Mouse (Mus musculus) liver, adult 10 weeks (tissue): ENCODE measurements around the gene Olfr1133. TPM values are rescaled to one million over a fixed set of nuclear protein-coding genes. Genes with fewer than 3 reads are reported as not detected.

Experiments
- polyA plus RNA-seq: library from polyadenylated mRNA; stranded (reverse); fragments of 350-450 nt; fragmentation: Illumina TruSeq; extraction: RNeasy Lipid Tissue Mini Kit (QIAGEN cat#74804); gene quantifications from one replicate; pipeline ENCODE4 v1.2.3, GENCODE M21; 2014; ENCODE audit warnings: low read depth, low replicate concordance

The Olfr1133 gene
- not detected for polyA plus RNA-seq

DNA sequence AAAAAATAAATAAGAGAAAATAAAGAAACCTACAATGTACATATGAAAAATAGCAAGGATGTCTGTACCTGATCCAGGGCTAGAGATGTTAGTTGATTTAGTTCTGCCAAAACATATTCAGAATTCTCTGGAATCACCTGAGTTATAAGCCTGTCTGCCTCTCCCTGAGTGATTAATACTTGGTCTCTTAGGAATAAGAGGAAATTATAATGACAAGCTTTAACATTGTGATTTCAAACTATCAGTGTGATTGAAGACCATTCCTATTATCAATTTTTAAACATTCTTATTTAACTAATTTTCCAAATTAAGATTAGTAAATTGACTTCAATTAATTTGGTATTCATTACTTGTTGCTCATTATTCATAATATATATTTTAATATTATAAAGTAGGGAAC is at the start of gene Olfr1133:
Olfr1133 (minus strand) TSS at position 101 of the 400 bp plus-strand sequence.

DNA sequence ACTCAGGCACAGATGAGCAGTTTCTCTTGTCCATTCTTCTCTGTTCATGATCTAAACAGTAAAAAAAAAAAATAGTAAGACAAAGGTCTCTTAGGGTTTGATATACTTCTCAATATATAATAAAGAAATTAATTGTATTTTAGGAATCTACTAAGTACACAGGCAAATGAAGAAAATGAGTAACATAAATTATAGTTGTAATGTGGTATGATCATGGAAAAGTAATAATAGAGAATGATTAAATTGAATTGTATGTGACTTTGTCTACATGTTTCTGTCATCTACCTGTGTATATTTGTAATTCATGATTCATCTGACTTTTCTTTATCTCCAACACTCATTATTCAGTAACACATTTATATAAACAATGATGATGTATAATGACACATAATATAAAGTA is 46.7 kb upstream of the Olfr1133 start, which contains the start of gene Olfr1136:
Olfr1136 (minus strand) TSS at position 101 of the 400 bp plus-strand sequence.

DNA sequence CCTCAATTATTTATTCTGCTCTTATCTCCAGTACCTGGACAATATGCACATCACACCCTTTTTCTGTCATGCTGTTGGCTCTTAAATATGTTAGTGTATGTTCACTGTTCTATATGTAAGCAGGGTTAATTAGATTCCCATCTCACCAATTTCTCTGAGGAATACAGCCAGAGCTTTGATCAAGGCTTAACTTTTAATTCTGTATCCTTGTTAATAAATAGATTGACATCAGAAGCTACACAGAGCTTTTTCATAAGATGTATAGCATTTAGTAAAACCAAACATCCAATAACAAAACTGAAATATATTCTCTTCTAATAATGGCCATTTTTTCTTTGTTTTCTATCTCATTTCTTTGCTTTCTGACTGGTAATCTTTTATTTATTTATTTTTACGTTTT is 26.4 kb upstream of the Olfr1133 start, which contains the start of gene Olfr1135:
Olfr1135 (minus strand) TSS at position 101 of the 400 bp plus-strand sequence.

DNA sequence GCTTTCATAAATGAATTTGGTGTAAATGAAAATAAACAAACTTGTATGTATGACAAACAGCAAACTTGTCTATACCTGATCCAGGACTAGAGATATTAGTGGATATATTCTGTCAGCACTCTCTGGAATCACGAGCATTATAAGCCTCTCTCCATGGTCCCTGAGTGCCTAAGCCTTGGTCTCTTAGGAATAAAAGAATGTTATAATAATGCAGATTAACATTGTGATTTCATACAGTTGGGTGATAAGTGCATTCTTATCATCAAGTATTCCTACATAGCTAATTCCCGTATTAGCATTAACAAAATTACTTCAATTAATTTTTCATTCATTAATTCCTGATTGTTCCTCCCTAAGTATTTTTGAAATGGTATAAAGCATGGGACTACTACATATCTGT is 11.2 kb upstream of the Olfr1133 start, which contains the start of gene Olfr1134:
Olfr1134 (minus strand) TSS at position 101 of the 400 bp plus-strand sequence.

DNA sequence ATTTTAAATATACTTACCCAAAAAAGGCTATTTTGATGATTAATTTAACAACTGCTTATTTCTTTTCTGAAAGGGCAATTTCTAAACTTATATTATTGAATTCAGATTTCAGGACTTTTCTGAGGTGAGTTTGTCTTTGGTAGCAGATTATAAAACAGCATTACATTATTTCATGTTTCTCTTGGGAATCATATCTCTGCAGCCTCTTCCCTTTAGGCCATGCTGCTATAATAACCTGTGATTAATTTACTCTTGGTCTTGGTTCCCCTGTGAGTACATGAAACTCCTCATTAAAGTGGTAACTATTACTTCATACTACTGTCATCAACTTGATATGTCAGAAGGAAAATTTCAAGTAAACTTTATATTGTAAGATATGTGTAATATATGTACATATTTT is 9.7 kb downstream of the Olfr1133 start, which contains the start of gene Olfr1132:
Olfr1132 (minus strand) TSS at position 101 of the 400 bp plus-strand sequence.

DNA sequence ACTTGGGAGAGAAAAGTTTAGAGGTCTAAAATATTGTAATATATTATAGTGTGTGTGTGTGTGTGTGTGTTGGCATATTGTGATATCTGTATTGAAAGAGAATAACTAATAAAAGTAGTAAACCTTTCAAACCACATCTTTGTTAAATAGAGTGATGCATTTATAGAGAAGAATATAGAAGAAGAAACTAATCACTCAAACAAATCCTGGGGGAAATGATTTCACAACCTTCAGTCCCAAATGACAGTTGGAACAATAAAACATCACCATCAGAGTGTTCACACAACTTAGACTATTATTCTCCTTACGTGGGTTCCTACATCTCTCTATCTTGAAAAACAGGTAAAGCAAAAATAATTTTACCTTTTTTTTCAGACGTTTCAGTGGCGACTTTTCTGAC is 20.4 kb downstream of the Olfr1133 start, which contains the start of gene Olfr1131:
Olfr1131 (plus strand) TSS at position 301 of the 400 bp plus-strand sequence.

DNA sequence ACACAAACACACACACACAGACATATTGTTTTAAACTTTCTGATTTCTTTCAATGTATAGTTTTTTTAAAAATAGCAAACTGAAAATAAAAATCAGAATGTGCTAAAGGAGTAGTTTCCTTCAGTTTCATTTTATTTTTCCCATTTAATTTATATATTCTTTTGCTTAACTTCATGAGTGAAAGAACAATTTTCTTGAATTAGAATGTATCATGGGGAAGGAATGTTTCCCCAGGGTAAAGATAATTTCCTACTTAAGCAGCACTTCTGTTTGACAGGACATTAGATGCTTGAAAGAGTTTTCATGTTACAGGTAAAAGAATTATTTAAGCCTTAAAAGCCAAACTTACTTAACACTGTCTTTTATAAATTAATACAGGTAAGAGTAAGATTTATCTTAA is 41.3 kb downstream of the Olfr1133 start, which contains the start of gene Olfr1130:
Olfr1130 (plus strand) TSS at position 301 of the 400 bp plus-strand sequence.

Other genes starting within 250 kb of the Olfr1133 start
- not detected for gene Olfr1123, start 230.7 kb downstream of the Olfr1133 start, polyA plus RNA-seq
- gene Olfr1124, start 217.1 kb downstream of the Olfr1133 start, polyA plus RNA-seq: not detected
- gene Olfr1126, start 193.4 kb downstream of the Olfr1133 start, polyA plus RNA-seq: not detected
- not detected for gene Pramel7, start 150.3 kb downstream of the Olfr1133 start, polyA plus RNA-seq
- gene Pramel6, start 140.8 kb downstream of the Olfr1133 start, polyA plus RNA-seq: not detected
- not detected for gene Olfr153, start 115.6 kb downstream of the Olfr1133 start, polyA plus RNA-seq
- gene Olfr1128, start 101.8 kb downstream of the Olfr1133 start, polyA plus RNA-seq: not detected
- not detected for gene Olfr1129, start 73.5 kb downstream of the Olfr1133 start, polyA plus RNA-seq
- not detected for gene Olfr1130, start 41.2 kb downstream of the Olfr1133 start, polyA plus RNA-seq
- not detected for gene Olfr1131, start 20.3 kb downstream of the Olfr1133 start, polyA plus RNA-seq
- not detected for gene Olfr1132, start 9.8 kb downstream of the Olfr1133 start, polyA plus RNA-seq
- not detected for gene Olfr1134, start 11.1 kb upstream of the Olfr1133 start, polyA plus RNA-seq
- gene Olfr1135, start 26.3 kb upstream of the Olfr1133 start, polyA plus RNA-seq: not detected
- gene Olfr1136, start 46.6 kb upstream of the Olfr1133 start, polyA plus RNA-seq: not detected
- gene Olfr1137, start 65.8 kb upstream of the Olfr1133 start, polyA plus RNA-seq: not detected
- not detected for gene Olfr1138, start 92.6 kb upstream of the Olfr1133 start, polyA plus RNA-seq
- gene Olfr1140, start 96.4 kb upstream of the Olfr1133 start, polyA plus RNA-seq: not detected
- gene Olfr1141, start 106.6 kb upstream of the Olfr1133 start, polyA plus RNA-seq: not detected
- gene Olfr152, start 132.1 kb upstream of the Olfr1133 start, polyA plus RNA-seq: not detected
- gene Olfr1143, start 153.2 kb upstream of the Olfr1133 start, polyA plus RNA-seq: not detected
- gene Olfr1145, start 162.4 kb upstream of the Olfr1133 start, polyA plus RNA-seq: not detected
- not detected for gene Olfr1148, start 183.2 kb upstream of the Olfr1133 start, polyA plus RNA-seq
- not detected for gene Olfr1150-ps1, start 196.6 kb upstream of the Olfr1133 start, polyA plus RNA-seq
- not detected for gene Olfr1151, start 208.5 kb upstream of the Olfr1133 start, polyA plus RNA-seq
- not detected for gene Olfr1152, start 219.1 kb upstream of the Olfr1133 start, polyA plus RNA-seq
- gene Olfr1153, start 247.6 kb upstream of the Olfr1133 start, polyA plus RNA-seq: not detected